Comparison of ENCODE assay signal across 8 mouse cellular contexts in genomic region chr3:9886765-9887626, GRCm38 (mm10).
DNase-seq lines count a peak whose midpoint lies in the region; ATAC-seq and TF ChIP-seq lines count a peak whose summit lies in the region.

No protein-coding gene starts in this region.

- H3K4me1 ChIP-seq in heart, embryonic 10.5 days = no peaks in the 10 kb centered on the region
- peaks cover 6 to 25% of the 10 kb centered on the region in 2 experiments; a peak in 3 of 4 replicates for H3K4me1 ChIP-seq in CH12.LX (ENCODE audit: control insufficient read depth in 1 of 2, insufficient read depth in 2 of 2)
- H3K4me1 ChIP-seq in hindbrain, embryonic 16.5 days (ENCODE audit: control insufficient read depth, insufficient read depth, low read depth, low read length) = peaks cover 8% of the 10 kb centered on the region

- TF ChIP-seq EP300 in CH12.LX (IDR thresholded peaks at IDR 0.05; ENCODE audit: low read length) = no peak; the same call in 1 of the 2 replicates

- H3K27ac ChIP-seq in heart, embryonic 10.5 days = no peak overlapping the region
- no peak overlapping the region for H3K27ac ChIP-seq in CH12.LX (ENCODE audit: insufficient read depth, low read depth)
- no peak overlapping the region for H3K27ac ChIP-seq in hindbrain, embryonic 16.5 days (ENCODE audit: low read depth, low read length)

- no peaks in the 10 kb centered on the region for H3K36me3 ChIP-seq in heart, embryonic 10.5 days
- H3K36me3 ChIP-seq in CH12.LX (replicated peaks in 1 of 2; ENCODE audit: control insufficient read depth in 1 of 2, insufficient read depth in 1 of 2, low read length in 1 of 2) = no peaks in the 10 kb centered on the region
- no peaks in the 10 kb centered on the region for H3K36me3 ChIP-seq in hindbrain, embryonic 16.5 days (ENCODE audit: control insufficient read depth, insufficient read depth, low read length)

- 67% methylated on average over 10 of the region's 10 CpGs for WGBS in heart, embryonic 10.5 days
- 59% methylated on average over 10 of the region's 10 CpGs for WGBS in hindbrain, embryonic 16.5 days

- dilution Hi-C loops in CH12.LX (cut with MboI; ENCODE audit: extremely low pct_ligation_motif_present, extremely low pct_unique_long_range_greater_than_20kb, low sequenced_read_pairs) = no loop called here

- TF ChIP-seq RAD21 in CH12.LX (IDR thresholded peaks at IDR 0.05; ENCODE audit: low read depth, low read length) = no peak

- no peak for TF ChIP-seq CTCF in CH12.LX (conservative IDR thresholded peaks at IDR 0.05 in 1 of 2, IDR thresholded peaks at IDR 0.05 in 1 of 2; ENCODE audit: low read depth in 2 of 2, low read length in 2 of 2)

- no peak for TF ChIP-seq POLR2A in CH12.LX (IDR thresholded peaks at IDR 0.05; ENCODE audit: low read depth, low read length)

- in situ Hi-C loops in CH12.LX (cut with MboI; ENCODE audit: low pct_ligation_motif_present, low pct_unique_long_range_greater_than_20kb, low sequenced_read_pairs) = no loop called here

- no peak overlapping the region for H3K9ac ChIP-seq in CH12.LX (ENCODE audit: insufficient read depth, low read depth)
- no peak overlapping the region for H3K9ac ChIP-seq in hindbrain, embryonic 16.5 days (ENCODE audit: low read depth, low read length)

- no peak overlapping the region for H3K4me2 ChIP-seq in CH12.LX (ENCODE audit: insufficient read depth, low read depth, poor library complexity, severe bottlenecking)
- H3K4me2 ChIP-seq in hindbrain, embryonic 16.5 days (ENCODE audit: low read length) = no peak overlapping the region

- no peaks in the 10 kb centered on the region for H3K79me2 ChIP-seq in CH12.LX (replicated peaks; ENCODE audit: control insufficient read depth, extremely low read depth, insufficient read depth, poor library complexity, severe bottlenecking)

- no peaks in the 10 kb centered on the region for H3K27me3 ChIP-seq in heart, embryonic 10.5 days (ENCODE audit: insufficient read depth, poor library complexity, severe bottlenecking)
- peaks cover 29% of the 10 kb centered on the region for H3K27me3 ChIP-seq in CH12.LX (replicated peaks)
- no peaks in the 10 kb centered on the region for H3K27me3 ChIP-seq in hindbrain, embryonic 16.5 days (replicated peaks; ENCODE audit: control insufficient read depth, insufficient read depth, low read length)

- intact Hi-C loops in heart, postnatal 25 days (cut with DNase I) = no loop called here

- no peak overlapping the region for H3K4me3 ChIP-seq in heart, embryonic 10.5 days
- no peak overlapping the region for H3K4me3 ChIP-seq in CH12.LX (replicated peaks in 1 of 3; ENCODE audit: low read depth in 2 of 3, low read length in 2 of 3, poor library complexity in 1 of 3)
- H3K4me3 ChIP-seq in hindbrain, embryonic 16.5 days (ENCODE audit: low read length) = no peak overlapping the region

- ATAC-seq in hindbrain, embryonic 16.5 days = peak; percentile 72

- no peaks in the 10 kb centered on the region for H3K9me3 ChIP-seq in heart, embryonic 10.5 days
- peaks cover 8% of the 10 kb centered on the region for H3K9me3 ChIP-seq in CH12.LX (replicated peaks; ENCODE audit: low read length)
- no peaks in the 10 kb centered on the region for H3K9me3 ChIP-seq in hindbrain, embryonic 16.5 days (ENCODE audit: control insufficient read depth, low read length)

- DNase-seq in heart, embryonic 10.5 days (ENCODE audit: low spot score) = peak; percentile 35
- DNase-seq in heart, postnatal 25 days (ENCODE audit: low spot score) = no peak
- DNase-seq in CH12.LX (ENCODE audit: extremely low read depth) = peak; percentile 59
- peak; percentile 34 to 37 for DNase-seq in monocyte, adult 2 months (ENCODE audit: low read depth in 1 of 2, low spot score in 2 of 2)
- DNase-seq in cerebellum, postnatal 4 days (ENCODE audit: low spot score in 2 of 2) = no peak
- no peak for DNase-seq in frontal cortex, postnatal 10 days (ENCODE audit: low spot score in 2 of 2)
- DNase-seq in retina, postnatal 1 day = no peak

TF ChIP-seq in CH12.LX, 34 proteins besides CTCF, POLR2A, EP300 and RAD21:
- TF ChIP-seq NRF1 (IDR thresholded peaks at IDR 0.05; ENCODE audit: low read depth, low read length) (no peak), BHLHE40 (IDR thresholded peaks at IDR 0.05; ENCODE audit: low read depth, low read length) (peak; percentile 48; the same call in 1 of the 2 replicates), ZKSCAN1 (IDR thresholded peaks at IDR 0.05; ENCODE audit: borderline replicate concordance, low read depth, low read length) (peak; percentile 20; the same call in 1 of the 2 replicates), TCF12 (IDR thresholded peaks at IDR 0.05; ENCODE audit: low read depth, low read length) (peak; percentile 86), ETS1 (conservative IDR thresholded peaks at IDR 0.05; ENCODE audit: low read depth, low read length) (peak; percentile 73), MXI1 (IDR thresholded peaks at IDR 0.05; ENCODE audit: low read depth, low read length) (no peak), CHD1 (IDR thresholded peaks at IDR 0.05; ENCODE audit: low read depth, low read length) (no peak), POLR2AphosphoS2 (IDR thresholded peaks at IDR 0.05; ENCODE audit: low read depth, low read length) (no peak)

Comparison
In these comparisons a context has a peak if more than half of its experiments do, and no peak if none do; other contexts are left out.
1. DNase-seq: peak in heart, embryonic 10.5 days (single experiment), CH12.LX (single experiment) and monocyte, adult 2 months (2 of 2); none in heart, postnatal 25 days (single experiment), cerebellum, postnatal 4 days (0 of 2), frontal cortex, postnatal 10 days (0 of 2) and retina, postnatal 1 day (single experiment).